Mouse (Mus musculus): ENCODE results near the gene Gck. TPM values are rescaled to one million over a fixed set of nuclear protein-coding genes. Genes with fewer than 3 reads are reported as not detected.
"Not testable (repeated sequence)": the region's sequence is repeated elsewhere in the genome, so short reads cannot be mapped to it uniquely, and the experiment has no call there.

Gene Gck
- total RNA-seq, 2 experiments from 2014 or later, result 2.0 to 3.3 TPM

DNA sequence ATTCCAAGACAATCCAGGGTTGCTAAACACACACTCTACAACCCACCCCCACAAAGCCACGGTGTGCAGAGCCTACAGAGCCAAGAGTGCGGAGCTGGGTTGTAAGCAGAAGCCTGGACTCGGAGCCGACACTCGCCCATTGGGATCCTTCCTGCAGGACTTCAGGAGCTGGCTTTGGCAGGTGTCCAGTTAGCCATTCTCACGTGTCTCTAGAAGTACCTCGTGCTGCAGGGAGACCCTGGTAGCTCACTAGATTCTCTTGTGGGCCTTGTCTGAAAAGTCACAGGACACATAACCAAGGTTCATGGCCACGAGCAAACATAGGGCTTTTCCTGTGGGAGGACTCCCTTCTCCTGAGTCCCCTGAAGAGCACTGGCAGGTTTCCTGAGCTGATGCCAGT lies 36.6 kb downstream of the Gck start:
- DNase-seq (ENCODE audit: low spot score), result no peak

DNA sequence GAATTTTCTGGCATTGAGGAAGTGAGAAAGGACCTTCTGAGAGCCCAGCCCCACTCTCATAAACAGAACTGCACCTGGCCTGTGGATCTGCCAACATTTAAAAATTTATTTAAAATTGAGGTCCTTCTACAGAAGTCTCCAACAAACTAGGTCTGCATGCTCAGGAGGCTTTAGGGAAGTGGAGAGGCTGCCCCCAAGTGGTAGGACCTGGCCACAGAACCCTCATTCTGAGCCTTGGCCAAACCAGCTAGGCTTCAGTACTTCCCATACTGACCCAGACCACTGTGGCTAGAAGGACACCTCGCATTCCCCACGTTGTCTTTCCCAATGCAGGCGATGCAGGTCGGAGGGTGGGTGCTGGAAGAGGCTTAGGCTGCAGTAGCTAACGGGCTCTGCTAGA lies 37.2 kb downstream of the Gck start:
- DNase-seq (ENCODE audit: low spot score), result peak; percentile 64

DNA sequence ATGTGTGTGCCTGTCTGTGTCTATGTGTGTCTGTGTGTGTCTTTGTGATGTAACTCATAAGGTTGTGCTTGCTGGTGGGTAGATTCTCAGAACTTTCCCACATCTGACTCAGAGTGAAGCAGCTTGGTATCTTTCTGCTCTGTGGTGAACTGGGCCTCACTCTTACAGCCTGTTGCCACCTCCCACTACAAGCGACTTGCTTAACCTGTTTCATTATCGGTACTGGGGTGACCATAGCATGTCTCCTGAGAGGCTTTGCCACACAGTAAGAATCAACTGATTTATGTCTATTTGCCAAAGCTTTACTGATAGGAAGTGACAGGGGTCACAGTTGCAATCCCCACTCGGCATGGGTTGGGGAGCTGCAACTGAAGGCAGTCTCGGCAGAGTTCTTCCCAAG lies 41.2 kb downstream of the Gck start:
- DNase-seq (ENCODE audit: low spot score), result no peak

DNA sequence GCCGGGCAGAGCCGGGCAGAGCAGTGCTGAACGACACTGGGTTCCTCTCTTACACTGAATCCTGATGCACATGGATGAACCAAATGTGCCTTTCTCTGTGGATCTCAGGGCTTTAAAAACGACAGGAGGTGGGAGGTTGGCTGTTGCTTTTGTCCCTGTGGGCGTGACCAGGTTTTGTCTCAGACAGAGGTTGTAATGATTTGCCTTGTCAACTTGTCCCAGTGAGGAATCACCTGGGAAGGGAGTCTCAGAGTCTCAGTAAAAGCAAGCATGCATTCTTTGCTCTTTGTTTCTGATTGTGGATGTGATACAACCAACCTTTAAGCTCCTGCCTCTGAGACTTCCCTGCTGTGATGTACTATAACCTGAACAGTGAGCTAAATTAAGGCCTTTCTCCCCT lies 42.8 kb downstream of the Gck start:
- DNase-seq (ENCODE audit: low spot score), result no peak

DNA sequence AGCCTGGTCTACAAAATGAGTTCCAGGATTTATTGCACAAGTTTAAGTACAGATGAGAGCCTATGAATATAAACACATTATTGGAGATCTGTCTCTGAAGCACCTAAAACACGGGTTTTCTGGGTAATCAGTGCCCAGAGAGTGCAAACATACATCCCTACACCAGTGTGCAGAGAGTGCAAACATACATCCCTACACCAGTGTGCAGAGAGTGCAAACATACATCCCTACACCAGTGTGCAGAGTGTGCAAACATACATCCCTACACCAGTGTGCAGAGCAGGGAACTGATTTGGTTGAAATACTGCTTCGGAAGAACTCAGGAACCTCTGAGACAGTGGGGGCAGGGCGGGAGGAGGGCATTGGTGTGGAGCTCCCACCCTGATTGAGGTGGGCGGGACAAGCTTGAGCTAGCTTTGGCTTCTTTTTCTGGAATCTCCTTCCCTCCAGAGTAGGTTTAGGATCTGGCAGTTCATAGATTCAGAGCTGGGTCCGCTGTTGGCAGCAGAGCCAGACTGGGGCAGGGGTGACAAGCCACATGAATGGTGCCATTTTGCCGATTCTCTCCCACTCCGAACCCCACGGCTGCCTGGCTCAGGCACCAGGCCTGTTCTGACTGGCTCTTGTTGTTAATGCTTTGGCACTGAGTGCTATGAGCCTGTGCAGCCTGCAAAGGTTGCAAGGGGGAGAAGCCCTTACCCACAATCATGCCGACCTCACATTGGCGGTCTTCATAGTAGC lies 43.9 kb downstream of the Gck start:
- no peak for DNase-seq (ENCODE audit: low spot score)

DNA sequence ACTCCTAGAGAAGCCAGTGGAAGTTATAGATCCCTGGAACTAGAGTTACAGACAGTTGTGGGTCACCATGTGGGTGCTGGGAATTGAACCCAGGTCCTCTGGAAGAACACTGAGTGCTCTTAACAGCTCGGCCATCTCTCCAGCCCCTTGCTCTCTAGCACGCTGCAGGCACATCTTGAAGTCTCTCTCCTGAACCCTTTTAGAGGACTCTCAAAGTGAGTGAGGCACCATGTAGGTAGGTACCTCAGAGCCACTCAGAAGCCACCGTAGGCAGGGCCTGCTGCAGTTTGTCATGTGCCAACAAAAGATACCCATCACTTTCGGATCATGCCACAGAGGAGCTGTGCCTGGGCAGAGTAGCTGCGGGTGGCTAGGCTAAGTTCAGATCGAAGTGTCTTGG lies 45.0 kb downstream of the Gck start:
- no peak for DNase-seq (ENCODE audit: low spot score)

DNA sequence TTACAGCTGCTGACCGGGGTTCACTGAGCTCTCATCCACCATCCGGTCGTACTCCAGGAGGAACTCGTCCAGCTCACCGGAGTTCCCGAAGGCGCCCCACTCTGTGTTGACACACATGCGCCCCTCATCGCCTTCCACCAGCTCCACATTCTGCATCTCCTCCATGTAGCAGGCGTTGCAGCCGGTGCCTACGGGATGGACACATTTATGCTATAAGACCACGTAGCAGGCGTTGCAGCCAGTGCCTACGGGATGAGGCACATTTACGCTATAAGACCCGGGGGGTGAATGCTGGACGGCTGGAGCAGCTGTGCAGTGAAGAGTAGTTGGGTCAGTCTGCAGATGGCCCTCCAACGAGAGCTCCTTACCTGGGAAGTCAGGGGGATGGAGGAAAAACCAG lies 45.5 kb downstream of the Gck start:
- DNase-seq (ENCODE audit: low spot score), result no peak

DNA sequence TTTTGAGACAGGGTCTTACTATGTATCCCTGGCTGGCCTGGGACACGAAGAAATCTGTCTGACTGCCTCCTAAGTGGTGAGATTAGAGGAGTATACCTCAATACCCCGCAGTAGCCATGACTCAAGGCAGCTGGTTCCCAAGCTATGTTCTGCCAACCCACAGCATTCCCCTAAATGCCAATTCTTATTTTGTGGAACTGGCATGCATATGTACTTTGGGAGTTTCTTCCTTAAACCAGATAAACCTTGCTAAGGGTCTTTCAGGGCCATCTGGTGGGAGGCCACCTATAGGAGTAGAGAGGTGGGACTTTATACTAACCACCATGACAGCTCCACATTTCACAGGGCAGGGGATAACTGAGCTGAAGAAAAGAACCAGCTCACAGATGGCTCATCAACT lies 46.0 kb downstream of the Gck start:
- no peak for DNase-seq (ENCODE audit: low spot score)

DNA sequence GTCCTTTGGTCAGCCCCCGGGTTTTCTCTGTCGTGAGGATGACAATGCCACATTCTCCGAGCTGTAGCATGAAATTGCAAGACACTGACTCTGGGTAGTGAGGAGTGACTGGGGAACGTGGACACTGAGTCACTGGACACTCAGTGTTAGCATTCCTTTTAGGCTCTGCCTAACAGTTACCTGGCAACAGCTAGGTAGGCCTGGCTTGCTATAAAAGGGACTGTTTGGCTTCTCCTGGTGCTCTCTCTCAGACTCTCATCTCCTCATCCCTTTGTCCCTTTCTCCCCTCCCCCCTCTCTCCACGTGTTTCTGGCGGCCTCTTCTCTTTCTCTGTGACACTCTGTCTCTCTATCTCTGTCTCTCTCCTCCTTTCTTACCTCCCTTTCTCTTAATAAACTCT lies 47.5 kb downstream of the Gck start:
- DNase-seq (ENCODE audit: low spot score), result no peak

DNA sequence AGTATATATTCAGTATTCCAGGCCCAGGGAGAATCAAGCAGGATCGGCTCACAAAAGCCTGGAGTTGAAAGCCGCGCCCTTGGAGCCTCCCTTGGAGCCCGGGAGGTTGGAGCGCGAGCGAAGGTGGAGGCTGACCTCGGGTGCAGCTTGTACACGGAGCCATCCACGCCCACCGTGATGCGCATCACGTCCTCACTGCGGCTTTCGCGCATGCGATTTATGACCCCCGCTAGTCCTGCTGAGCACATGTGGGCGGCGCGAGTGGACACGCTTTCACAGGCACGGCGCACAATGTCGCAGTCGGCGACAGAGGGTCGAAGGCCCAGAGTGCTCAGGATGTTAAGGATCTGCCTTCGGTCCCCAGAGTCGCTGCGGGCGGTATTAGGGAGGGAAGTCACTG lies 47.9 kb downstream of the Gck start:
- no peak for DNase-seq (ENCODE audit: low spot score)

DNA sequence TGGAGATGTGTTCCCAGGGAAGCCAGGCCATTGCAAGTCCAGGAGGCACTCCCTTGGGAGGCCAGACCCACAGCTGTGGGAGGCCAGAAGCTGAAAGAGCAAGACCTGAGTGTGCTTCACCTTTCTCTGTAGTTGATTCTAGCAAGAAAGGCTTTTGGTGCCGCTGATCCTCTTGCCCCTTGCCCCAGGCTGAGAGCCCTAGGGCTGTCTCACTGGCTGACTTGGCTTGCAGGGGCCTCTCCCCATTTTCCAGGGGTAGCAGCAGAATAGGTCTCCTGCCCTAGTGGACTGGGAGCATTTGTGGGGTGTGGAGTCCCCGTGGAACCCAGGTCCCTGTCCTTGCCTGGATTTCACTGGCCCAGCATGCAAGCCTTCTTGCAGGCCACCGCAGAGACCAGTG lies 48.6 kb downstream of the Gck start:
- DNase-seq (ENCODE audit: low spot score), result no peak

DNA sequence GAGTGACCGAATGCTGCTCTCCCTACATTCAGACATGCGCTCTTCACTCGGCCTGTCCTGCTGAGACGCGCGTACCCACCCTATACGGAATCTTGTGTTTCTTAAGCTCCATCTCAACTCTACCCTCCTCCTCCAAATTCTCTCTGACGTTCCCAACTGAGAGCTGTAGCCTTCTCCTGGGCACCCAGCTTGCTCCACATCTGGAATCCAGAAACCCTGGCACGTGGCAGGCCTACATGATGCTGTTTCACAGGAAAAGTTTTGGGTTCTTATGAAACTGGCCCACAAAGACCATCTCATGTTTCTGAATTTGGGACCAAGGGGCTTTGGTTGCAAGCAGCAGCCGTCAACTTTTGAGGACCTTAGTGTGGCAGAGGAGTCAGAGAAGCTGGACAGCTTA lies 50.6 kb downstream of the Gck start:
- DNase-seq (ENCODE audit: low spot score), result no peak

DNA sequence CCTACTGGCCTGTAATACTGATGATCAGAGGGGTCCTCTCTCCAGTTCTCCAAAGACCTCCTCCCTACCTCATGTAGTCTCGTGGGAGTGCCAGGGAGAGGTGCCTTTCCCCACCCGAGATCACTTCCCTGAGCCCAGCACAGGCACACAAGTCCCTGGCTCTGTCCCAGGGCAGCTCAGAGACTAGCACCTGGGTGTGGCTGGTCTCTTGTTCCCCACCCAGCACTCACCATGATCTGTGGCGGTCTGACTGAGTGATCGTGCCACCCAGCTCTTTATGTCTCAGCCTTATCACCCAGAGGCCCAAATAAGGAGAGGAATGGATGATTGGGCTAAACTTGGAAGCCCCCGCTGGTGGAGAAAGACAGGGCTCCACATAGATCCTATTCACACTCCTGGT lies 51.4 kb downstream of the Gck start, which contains the start of gene Myl7:
Gene Myl7 (minus strand): TSS at position 252 of the 400 bp plus-strand sequence.
- no peak for DNase-seq (ENCODE audit: low spot score)

DNA sequence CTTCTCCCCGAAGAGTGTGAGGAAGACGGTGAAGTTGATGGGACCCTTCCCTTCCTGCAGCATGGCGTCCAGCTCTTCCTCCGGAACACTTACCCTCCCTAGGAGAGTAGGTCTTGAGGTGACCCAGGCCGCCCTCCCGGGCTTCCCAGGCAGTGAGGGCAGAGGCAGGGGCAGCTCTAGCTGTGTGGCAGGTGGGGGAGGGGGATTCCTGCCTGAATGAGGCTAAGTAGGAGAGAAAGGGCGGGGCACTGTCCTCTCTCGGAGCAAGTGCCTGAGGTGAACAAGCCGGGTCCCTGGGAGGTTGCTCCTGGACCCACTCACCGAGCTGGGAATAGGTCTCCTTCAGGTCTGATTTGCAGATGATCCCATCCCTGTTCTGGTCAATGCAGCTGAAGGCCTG lies 52.0 kb downstream of the Gck start:
- no peak for DNase-seq (ENCODE audit: low spot score)

DNA sequence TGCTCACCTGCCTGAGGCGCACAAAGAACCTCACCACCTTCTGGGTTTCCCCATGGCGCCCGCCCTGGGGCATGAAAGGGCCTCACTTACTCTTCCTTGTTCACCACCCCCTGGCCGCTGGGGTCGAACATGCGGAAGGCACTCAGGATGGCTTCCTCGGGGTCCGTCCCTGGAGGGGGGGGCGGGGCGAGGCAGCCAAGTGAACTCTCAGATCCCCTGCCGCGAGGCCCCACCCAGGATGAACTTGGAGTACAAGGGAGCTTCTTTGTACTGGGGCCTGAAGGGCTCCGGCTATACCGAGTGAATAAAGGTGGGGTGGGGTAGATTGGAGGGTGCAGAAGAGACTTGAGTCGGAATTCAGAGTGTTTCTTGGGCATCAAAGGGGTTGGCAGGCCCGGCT lies 52.7 kb downstream of the Gck start:
- no peak for DNase-seq (ENCODE audit: low spot score)

DNA sequence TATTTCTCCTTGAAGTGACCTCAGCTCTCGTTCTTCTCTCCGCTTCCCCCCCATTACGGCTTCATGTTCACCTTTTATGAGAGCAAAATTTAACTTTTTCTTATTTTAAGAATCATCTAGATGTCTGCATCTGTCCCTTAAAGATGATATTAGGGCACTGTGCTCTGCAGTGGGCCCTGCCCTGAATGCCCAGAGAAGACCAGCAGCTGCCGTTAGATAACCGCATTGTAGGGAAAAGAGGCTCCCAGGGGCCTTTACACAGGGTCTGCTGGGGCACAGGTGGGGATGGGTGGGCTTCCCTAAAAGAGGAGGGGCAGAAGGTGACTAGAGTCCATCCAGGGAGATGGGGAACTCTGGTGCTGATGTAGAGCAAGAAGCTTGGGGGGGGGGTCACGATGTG lies 56.1 kb downstream of the Gck start:
- no peak for DNase-seq (ENCODE audit: low spot score)

DNA sequence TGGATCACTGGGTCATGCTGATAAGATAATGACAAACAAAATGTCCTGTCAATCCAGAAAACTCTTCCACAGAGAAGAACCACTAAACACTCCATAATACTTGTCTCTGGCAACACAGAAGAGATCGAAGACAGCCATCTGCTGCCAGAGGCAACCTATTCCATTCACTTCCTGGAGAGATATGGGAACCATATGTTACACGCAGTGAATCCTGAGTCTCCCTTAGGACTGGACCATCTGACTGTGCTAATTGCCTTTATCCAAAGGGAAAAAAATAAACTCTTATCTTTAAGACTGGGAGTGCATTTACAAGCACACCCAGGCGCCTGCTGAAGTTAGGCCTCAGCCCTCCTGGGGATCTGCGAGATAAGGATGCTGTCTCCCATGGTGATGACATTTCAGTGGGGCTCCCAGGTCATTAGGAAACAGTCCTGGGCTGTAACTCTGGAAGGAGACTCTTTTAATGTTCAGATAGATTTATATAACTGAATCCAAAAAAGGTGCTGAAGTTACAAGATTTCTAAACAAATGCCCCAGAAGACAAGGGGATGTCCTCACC lies 57.0 kb downstream of the Gck start:
- DNase-seq (ENCODE audit: low spot score), result no peak

DNA sequence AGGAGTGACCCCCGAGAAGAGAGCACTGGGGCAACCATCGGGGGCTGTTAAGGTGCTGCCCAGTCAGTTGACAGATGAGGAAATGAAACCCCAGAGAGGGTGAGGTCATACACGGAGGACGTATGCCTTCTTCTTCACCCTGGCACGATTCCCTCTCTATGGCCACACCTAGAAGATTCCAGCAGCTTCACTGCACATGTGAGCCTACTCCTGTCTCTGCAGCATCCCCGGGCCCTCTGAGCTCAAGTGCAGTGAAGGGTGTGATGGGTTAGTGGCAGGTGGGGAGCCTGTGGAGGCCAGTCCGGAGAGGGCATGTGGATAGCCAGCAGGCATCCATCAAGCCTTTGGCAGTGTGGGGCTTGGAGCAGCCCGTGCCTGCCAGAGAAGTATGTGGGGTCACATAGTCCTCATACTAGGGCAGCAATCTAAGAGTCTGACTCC lies 57.7 kb downstream of the Gck start:
- DNase-seq (ENCODE audit: low spot score), result no peak

DNA sequence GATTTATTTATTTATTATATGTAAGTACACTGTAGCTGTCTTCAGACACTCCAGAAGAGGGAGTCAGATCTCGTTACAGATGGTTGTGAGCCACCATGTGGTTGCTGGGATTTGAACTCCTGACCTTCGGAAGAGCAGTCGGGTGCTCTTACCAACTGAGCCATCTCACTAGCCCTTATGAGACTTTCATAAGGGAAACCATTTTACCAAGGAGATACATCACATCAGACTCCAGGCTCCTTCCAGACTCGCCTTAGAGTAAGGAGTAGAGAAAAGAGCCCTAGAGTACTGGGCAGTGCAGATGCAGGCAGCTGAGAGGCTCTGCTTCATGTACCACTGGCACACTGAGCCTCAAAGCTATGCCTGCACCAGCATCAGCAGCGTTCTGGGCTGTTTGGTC lies 61.3 kb downstream of the Gck start:
- DNase-seq (ENCODE audit: low spot score), result not testable (repeated sequence)

DNA sequence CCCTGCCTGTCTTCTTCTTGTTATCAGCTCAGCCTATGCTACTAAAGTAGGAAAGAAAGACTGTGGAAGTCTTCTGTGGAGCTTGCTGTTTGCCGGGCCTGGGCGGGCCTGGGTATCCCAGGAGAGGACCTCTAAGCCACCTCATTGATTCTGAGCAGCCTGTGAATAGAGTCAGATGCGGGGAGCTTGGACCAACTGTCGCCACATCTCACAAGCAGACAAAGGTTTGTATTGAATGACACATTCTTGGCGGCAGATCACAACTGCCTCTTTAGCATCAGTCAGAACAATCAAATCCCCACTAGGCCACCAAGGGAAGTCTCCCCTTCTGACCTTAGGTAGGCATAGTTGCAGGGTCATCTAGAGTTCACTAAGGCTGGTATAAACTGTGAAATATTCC lies 62.6 kb downstream of the Gck start:
- no peak for DNase-seq (ENCODE audit: low spot score)

DNA sequence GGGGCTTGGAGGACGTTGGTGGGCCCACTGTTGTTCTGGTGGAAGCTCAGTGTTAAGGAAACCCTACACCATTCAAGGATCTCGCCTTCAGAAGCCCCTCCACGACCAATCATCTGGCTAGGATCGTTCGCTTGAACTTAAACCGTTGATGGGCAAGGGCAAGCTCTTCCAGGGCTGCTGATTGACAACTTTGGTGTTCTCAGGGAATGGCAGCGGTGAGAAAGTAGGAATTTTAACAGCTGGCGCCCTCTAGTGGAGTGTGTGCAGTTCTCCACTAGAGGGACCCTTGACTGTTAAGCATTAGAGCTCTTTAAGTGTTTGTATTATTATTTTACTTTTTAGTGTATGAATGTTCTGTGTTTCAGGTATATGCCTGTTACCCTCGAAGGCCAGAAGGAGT lies 63.7 kb downstream of the Gck start:
- DNase-seq (ENCODE audit: low spot score), result peak; percentile 75

DNA sequence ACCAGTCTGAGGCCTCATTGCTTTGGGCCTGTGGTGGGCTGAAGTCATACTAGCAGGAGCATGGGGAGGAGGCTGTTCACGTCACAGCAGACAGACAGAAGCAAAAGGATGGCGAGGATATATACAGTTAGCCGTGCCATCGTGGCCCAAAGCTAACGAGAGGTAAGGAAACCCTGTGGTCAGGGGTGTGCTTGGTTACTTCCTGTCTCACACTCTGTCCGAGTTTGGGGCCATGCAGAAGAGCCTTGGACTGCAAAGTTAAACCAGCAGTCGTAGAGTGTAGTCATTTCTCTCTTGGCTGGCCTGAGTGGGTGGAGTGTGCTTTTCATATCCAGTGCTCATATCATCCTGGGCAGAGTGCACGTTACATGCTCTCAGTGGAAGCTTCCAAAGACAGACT lies 67.4 kb downstream of the Gck start:
- no peak for DNase-seq (ENCODE audit: low spot score)

DNA sequence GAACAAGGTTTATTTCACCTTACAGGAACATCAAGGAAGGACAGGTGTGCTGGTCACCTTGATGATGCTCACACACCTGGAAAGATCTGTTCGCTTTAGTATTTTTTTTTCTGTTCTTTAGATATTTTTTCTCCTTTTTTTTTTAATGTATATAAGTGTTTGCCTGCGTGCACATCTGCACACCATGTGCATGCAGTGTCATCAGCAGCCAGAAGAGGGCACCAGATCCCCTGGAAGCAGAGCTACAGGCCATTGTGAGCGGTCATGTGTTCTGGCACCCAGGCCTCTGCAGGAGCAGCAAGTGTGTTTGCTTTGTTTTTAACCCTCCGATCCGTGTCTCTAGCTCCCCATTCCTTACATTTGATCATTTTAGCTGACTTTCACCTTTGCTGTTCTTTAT lies 70.0 kb downstream of the Gck start:
- peak; percentile 48 for DNase-seq (ENCODE audit: low spot score)

DNA sequence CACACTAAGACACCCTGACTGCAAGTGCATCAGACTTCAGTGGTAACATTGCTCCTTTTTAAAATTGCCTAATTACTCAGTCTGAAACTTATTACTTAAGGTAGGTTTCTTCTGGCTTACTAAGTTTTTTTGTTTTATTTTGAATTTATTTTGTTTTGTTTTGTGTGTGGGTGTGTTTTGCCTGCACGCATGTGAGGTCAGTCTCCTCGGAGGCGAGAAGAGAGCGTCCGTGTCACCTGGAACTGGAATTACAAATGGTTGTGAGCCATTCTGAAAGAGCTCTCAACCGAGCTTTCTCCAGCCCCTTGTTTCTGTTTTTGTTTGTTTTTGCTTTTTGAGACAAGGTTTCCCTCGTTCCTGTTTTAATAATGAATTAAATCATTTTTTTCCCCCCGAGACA lies 71.2 kb downstream of the Gck start:
- DNase-seq (ENCODE audit: low spot score), result no peak

Measured in gastrocnemius, adult 18-20 months (tissue).